Mouse (Mus musculus): ENCODE measurements around the gene Ppp1r9b.
"Not testable (repeated sequence)": the region's sequence is repeated elsewhere in the genome, so short reads cannot be mapped to it uniquely, and the experiment has no call there.

Gene Ppp1r9b

DNA sequence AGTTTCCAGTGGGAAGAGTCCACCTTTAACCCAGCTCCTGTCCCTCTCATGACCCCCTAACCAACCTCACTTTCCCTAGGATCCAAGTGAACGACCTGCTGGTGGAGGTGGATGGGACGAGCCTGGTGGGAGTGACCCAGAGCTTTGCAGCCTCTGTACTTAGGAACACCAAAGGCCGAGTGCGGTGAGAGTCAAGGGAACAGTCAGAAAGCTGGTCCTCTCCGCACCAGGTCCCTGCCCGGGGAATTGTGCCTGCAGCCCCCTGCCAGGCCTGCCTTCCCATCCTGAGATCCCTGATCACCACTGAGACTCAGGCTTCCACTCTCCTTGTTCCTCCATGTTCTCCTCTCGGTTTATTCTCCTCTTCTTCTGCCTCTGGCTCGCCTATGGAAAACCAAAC lies 9.3 kb downstream of the Ppp1r9b start:
- DNase-seq = no peak

DNA sequence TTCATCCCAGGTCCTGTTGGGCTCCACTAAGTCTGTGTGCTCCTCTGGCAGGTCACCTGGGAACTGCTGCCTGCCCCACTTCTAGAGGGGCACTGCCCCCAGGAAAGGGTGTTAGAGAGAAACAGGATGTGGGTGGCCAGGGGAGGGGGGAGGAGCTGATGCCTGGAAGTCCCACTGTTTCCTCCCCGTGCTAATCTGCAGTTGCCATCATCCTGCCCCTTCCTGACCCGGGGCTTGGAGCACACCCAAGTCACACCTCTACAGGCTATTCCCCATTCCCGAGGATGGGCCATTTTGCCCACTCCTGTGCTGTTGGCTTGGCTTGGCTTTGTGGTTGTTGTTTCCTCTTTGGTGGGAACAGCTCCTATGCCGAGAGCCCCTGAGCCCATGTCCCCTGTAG lies 9.7 kb downstream of the Ppp1r9b start:
- no peak for DNase-seq

DNA sequence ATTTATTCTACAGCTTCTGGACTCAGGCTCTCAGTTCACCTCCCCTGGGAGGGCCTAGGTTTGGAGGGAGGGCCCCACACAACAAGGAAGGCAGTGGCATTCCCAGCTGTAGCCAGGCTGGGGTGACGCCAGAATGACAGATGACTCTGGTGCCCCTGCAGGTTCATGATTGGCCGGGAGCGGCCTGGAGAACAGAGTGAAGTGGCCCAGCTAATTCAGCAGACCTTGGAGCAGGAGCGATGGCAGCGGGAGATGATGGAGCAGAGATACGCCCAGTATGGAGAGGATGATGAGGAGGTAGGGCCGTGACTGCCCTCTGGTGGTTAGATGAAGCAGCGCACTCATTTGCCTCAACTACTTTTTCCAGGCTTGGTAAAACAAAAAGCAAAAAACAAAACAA lies 10.2 kb downstream of the Ppp1r9b start:
- peak; percentile 75 for DNase-seq

DNA sequence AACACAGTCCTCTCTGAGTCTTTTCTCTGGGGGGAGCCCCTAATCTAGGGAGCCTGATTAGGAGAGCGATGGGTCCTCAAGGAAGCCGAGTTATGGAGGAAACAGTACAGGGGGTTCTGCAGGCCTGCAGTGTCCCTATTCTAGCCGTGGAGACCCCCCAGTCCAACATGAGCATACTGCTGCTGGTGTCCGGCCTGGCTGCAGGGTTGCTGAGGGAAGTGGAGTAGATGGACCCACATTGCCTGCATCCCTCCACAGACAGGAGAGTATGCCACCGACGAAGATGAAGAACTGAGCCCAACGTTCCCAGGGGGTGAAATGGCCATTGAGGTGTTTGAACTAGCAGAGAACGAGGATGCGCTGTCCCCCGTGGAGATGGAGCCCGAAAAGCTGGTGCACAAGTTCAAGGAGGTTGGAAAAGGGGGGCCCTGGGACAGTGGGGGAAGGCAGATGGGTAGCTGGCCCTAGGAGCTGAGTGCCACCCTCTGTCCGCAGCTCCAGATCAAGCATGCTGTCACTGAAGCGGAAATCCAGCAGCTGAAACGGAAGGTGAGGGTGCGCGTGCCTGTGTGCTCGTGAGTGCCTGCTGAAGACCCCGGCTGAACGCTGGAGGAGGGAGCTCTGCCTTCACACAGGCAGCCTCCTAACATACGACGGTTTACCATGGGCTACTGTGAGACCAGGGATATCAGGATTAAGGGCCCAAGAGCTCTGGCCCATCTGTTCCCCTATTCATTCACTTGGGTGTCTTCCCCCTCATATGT lies 10.9 kb downstream of the Ppp1r9b start:
- DNase-seq = no peak

DNA sequence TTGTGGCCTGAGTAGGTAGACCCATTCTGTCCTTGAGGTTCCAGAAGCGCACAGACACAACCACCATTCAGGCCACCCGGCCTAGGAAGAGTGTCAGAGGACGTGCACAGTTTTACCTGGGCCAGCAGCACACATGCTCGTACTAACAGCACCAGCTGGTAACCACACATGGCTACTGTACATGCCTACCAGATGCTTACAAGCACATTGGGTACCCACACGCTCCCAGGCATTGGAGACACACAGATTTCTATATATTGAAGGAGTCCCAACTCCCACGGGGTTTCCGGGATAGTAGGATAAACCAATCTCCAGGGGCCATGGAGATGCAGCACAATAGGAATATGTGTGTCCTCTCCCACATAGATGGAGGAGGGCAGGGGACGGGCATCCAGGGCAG lies 11.9 kb downstream of the Ppp1r9b start:
- peak; percentile 77 for DNase-seq

DNA sequence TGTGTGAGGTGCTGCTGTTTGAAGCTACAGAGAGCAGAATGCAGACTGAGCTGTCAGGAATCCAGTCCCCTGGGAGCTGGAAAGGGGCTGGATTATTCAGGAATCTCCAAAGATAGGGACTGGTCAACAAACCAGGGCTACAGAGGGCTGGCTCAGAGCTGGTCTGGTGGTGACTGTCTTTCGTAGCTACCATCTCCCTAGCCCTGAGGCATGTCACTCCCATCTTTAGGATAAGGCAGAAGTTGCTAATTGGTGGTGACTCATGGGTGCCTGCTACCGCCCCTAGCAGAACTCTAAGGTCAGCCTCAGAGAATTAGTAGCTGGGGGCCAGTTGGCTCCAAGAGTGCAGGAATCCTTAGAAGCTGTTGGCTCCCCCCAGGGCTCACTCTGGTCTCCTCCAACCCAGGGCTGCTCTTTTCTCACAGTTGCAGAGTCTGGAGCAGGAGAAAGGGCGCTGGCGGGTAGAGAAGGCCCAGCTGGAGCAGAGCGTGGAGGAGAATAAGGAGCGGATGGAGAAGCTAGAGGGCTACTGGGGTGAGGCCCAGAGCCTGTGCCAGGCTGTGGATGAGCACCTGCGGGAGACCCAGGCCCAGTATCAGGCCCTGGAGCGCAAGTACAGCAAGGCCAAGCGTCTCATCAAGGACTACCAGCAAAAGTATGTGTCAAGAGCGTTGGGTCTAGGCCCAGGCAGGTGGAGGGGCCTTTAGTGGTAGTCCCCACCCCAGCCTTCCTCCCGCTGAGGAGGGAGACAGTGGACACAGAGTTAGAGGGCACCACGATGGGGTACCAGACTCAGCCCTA lies 13.5 kb downstream of the Ppp1r9b start:
- no peak for DNase-seq

DNA sequence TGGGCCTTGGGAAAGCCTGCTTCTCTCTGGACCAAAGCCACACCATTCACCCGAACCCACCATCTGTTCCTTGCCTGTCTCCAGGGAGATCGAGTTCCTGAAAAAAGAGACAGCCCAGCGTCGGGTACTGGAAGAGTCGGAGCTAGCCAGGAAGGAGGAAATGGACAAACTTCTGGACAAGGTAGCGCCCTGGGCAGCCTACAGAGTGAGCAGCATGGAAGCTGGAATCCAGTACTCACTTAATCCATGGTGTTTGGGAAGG lies 14.0 kb downstream of the Ppp1r9b start:
- no peak for DNase-seq

DNA sequence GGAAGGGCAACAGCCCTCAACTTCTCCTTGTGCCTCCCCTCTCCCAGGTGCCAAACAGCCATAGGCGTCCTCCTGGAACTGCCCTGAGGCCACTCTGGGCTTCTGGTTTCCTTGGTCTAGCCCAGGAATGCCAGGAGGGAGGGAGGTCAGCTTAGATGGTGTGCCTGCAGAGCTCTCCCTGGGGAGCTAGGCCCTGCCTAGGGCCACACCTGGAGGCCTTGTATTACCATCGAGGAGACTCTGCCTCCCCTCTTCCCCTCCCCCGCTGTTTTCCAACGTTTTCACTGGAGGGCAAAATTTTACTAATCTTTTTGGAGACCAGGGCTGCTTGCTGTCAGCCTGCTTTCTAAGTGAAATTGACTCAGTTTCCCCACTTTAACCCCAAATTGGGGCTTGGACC lies 15.2 kb downstream of the Ppp1r9b start:
- DNase-seq = no peak

DNA sequence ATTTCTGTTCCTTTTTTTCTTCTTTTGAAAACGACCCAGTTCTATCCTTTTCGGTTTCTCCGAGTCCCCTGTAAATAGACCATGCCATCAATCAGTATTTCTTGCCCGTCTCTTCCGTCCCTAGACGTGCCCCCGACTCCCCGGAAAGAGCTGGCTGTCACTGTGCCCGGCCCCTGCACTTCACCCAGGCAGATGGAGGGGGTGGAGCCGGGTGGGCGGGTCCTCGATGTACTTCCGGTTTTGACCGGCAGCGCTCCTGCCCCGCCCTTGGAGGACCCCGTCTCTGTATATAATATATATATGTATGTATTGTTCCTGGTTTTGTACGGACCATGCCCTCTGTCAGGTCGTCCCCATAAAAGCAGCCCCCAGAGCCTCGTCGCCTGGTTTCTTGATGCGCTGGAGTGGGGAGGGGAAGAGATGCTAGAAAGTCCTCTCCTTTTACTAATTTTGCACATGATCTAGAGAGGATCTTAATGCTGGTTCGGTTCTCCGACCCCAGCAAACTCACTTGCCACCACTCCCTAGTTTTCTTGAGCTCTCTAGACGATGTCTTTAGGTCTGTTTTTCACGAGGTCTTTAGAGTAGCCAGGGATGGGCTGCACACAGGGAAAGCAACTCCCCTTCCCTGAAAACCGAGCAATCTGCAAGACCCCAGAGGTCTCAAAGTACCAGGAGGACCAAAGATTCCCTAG lies 15.8 kb downstream of the Ppp1r9b start:
- DNase-seq = peak; percentile 76

DNA sequence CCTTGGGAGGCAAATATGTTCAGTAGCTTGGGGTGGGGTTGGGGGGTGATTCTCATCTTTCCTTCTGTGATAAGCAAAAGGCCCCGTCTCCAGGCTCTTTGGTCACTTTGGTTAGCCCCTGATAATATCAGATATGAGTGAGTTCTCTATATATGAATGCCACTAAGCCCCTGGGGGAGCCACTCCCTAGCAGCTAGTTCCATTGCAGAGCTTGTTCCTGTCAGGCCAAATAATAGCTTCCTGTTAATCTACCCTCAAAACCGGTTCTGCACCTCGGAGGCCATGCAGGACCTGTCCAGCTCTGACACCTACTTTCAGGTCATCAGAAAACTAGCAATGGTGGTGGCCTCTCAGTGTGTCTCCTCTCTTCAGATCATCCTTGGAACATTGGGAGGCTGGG lies 16.6 kb downstream of the Ppp1r9b start:
- DNase-seq = no peak

DNA sequence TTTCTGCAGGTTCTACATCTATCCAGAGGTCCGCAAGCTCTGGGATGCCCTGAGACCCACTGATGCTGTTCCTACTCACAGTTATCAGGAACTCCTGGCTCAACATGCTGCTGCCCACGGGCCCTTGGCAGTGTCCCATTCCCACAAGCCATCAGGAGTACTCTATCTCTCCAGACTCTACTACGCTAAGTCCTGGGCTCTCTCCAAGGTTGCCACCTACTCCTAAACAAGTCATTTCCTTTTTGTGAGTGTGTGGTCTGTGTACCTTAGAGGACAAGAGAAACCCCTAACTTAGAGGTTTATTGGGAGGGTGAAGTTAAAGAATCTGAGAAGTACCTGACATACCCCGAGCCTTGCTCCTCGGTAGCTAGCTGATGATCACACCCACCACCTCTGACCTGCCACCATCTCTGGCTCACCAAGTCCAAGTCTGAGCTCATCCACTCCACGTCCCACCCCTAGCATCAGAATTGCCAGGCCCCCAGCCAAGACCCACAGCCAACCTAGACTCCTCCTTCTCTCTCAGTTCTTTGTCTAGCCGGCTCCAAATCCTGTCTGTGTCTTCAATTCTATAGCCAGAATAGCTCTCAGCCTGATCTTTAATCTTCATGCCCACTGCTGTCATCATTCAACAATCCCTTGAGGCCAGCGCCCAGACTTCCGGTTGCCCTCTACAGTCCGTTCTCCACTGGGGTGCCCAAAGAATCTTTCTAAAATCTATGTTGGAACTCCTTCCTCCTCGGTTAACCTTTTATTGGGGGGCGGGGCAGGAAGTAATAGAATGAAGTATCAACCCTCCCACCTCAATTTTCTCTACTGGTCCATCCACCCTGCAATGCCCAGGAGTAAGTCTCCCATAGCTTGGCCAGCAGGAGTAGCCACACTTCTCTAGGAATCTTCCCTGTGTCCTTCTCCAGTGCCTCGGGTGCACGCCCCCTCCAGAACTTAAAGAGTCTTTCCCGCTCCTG lies 18.1 kb downstream of the Ppp1r9b start:
- no peak for DNase-seq

DNA sequence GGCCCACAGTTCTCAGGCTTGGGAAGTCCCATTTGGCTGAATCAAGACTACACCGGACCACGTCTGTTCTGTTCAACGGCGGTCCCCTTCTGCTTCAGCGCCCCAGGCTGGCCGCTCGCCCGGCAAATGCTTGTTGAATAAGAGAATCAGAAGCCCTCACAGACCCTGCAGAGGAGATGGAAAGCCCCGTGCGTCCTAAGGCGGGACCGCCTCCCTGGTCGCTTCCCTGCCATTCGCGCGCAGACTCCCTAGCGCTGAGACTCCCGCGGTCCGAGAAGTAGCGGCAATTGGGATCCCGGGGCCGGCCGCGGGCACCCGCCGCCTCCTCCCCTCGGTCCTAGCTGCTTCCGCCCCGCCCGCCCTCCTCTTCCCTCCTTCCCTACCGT lies 18.8 kb downstream of the Ppp1r9b start, which contains the start of gene Samd14:
TSS of gene Samd14 (plus strand) at position 251 of the 386 bp plus-strand sequence.
- DNase-seq = peak; percentile 72

DNA sequence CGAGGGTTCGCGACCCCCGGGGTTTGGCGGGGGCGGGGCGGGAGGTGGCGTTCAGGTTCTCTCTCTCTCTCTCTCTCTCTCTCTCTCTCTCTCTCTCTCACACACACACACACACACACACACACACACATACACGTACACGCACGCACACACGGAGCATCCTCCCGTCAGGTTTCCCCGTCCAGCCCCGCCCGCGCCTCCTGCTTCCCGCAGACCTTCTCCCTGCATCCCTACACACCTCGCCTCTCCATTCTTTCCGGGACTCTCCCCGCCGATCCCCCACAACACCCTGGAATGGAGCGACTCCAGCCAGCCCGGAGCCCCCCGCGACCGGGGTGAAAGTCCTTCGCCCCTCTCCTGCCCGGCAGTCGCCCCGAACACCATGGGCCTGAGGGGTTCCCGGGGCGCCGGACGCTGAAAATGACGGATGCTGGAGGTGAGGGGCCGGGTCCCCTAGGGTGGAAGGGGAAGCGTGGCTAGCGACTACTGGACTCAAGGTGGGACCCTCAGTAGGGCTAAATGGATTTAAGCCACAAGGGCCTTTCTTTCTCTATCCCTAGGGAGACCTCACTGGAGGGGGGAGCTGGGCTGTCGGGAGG lies 19.4 kb downstream of the Ppp1r9b start:
- no peak for DNase-seq

DNA sequence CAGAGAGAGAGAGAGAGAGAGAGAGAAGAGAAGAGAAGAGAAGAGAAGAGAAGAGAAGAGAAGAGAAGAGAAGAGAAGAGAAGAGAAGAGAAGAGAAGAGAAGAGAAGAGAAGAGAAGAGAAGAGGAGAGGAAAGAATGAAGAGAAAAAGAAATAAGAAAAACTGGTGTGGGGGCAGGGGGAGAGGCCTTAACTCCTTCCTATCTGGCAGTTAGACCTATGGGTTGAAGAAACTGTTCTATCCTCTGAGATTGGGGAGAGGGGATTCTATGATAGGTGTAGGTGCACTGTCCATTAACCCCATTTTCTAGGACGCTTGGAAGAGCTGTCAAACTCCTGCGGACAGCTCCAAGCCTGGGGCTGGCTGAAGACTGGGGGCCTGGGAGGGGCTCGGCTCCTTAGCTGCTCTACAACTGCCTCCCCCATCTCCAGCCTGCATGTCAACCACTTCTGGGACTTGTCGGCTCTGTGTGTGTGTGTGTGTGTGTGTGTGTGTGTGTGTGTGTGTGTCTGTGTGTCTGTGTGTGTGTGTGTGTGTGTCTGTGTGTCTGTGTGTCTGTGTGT lies 20.1 kb downstream of the Ppp1r9b start:
- not testable (repeated sequence) for DNase-seq

DNA sequence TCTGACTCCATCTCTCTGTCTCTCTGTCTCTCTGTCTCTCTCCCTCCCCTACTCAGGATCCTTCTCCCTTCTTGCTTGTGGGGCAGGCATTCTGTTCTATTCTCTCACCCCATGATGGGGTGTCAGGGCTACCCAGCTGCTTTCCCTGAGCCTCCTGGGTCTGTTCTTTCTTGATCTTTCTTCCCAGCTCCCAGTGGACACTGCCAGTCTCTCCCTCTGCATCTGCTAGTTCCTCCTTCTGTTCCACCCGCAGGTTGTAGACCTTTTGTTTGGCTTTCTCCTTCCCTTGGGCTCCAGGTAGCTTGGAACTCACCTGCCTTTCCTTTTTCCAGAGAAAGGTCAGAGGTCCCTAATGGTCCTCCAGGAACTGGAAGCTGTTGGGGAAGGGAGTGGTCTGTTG lies 20.6 kb downstream of the Ppp1r9b start:
- DNase-seq = no peak

DNA sequence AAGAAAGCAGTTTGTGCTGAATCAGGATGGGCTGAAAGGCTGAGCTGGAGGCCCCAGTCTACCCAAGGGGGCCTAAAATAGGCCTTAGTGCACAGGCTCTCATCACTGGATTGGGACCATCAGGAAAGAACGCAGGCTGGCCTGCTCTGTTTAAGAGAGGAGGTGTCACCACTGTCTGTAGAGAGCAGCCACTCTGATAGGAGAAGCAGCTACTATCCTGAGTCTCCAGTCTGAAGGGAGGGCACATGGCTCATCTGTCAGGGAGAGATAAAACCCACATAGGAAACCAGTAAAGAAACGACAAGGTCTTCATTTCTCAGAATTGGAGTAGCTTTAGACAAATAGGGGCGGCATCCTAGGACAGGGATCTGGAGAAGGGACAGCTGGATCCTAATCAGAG lies 21.2 kb downstream of the Ppp1r9b start:
- no peak for DNase-seq

DNA sequence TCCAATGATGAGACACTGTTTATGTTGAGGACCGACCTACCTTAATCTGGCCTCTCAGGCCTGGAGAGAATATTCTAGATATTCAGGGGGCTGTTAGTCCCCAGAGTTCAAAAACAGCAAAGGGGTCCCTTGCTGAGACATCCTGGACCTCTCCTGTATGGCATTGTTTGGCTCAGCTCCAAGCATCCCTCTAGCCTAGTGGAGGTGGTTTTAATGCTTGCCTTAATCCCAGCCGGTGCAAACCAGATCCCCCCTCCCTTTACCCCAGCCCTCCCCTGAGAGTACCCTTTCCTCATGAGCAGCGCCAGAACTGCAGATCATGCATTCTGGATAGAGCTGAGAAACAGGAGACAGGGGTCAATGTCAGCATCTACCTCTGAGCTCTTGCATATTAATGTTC lies 21.7 kb downstream of the Ppp1r9b start:
- DNase-seq = no peak

DNA sequence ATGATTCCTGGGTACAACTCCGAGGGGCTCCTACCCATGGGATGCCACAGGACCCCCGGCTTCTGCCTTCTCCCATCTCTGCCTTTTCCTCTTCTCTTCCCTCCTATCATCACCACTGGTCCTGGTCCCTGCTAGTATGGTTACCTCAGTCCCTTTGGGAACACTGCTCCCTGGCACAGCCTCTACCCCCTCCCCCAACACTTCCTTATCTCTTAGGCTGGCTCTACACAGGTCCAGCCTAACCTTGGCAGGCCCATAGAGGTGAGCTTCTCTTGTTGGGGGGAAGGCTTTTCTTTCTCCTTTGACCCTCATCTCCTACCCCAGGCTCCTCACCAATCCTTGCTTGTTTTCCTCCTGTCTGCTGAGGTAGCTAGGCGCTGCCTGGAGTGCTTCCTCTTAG lies 24.6 kb downstream of the Ppp1r9b start:
- DNase-seq = no peak

DNA sequence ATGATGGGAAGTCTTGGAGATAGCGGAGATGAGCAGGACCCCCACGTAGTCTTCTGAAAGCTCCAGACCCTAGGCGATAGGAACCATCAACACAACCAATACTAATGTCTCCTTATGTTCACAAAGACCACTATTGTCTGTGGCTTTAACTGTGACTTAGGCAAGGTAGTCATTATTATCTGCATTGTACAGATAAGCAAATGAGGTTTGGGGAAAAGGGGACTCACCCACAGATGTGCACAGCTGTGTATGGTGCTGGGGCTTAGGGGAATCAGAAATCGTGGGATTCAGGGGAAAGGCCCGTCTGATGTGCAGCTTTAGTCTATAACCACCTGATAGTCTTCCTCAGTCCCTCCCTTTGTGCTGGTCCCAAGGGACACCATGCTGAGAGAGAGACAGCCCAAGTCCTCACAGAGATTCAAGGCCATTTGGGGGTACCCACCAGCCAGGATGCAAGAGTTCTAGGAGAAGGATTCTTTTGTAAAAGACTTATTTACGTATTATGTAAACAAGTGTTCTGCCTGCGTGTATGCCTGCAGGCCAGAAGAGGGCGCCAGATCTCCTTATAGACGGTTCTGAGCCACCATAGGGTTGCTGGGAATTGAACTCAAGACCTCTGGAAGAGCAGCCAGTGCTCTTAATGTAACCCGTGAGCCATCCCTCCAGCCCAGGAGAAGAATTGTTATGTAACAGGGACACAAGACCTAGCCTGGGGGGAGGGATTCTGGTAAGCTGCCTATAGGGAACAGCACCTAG lies 31.6 kb downstream of the Ppp1r9b start:
- no peak for DNase-seq

DNA sequence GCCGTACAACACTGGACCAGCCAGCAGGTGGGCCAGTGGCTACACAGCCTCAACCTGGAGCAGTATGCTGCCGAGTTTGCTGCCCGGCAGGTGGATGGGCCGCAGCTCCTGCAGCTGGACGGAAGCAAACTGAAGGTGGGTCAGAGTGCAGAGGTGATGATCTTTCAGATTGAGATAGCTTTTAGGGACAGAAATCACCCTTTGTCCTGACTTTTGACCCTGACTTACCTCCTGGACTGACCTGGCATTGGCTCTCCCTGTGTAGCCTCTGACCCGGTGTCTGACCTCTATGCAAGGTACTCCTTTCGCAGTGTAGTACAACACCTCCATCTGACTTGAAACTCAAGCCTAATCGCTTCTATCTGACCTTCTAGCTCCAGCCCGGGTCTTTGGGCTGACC lies 32.6 kb downstream of the Ppp1r9b start:
- no peak for DNase-seq

DNA sequence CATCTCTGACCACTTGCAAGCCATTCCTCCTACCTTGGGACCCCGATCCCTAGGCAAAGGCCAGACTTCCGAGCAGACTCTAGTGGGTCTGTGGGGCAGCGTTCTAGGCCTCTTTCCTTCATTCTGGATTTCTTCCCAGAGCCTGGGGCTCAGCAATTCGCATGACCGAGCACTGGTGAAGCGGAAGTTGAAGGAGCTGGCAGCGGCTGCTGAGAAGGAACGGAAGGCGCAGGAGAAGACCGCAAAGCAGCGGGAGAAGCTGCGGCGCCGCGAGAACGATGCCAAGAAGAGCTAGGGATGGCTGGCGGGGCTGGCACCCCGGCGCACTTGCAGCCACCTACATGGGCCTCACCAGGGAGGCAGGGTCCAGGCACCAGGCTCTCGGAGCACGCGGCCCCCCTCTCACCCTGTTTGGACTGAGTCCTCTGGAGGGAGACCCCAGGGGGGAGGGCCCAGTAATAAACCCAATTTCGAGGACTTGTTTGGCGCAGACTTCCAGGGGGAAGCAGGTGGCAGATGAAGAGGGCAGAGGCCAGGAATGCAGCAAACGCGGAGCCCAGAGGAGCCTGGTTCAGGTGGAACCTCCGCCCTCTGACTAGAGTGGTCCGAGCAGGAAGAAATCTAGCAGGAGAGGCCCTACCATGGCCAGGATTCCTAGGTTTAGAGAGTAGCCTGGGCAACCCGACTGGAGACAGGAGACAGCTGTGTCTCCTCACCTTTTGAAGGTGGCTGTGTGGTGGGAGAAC lies 33.8 kb downstream of the Ppp1r9b start:
- no peak for DNase-seq
